Mouse (Mus musculus): ENCODE measurements around the gene Tctn1.

Tctn1 gene

GRCm38 (mm10) chr5:122285767-122286150, 21.5 kb upstream of the Tctn1 start:
- DNase-seq (ENCODE audit: low read depth, low spot score), result peak; percentile 30

- peak; percentile 58 for DNase-seq (ENCODE audit: low read depth, low spot score)
Measured at GRCm38 (mm10) chr5:122285029-122285766, 20.9 kb upstream of the Tctn1 start.

- peak; percentile 92 for DNase-seq (ENCODE audit: low read depth, low spot score)
Measured at GRCm38 (mm10) chr5:122284183-122285028, 20.1 kb upstream of the Tctn1 start, which contains the start of gene Pptc7. Gene Pptc7, plus strand, starts transcription at chr5:122284365.

GRCm38 (mm10) chr5:122283828-122284182, 19.5 kb upstream of the Tctn1 start:
- DNase-seq (ENCODE audit: low read depth, low spot score), result no peak

- DNase-seq (ENCODE audit: low read depth, low spot score), result peak; percentile 24
Measured at GRCm38 (mm10) chr5:122280827-122281462, 16.7 kb upstream of the Tctn1 start.

GRCm38 (mm10) chr5:122280422-122280826, 16.2 kb upstream of the Tctn1 start:
- no peak for DNase-seq (ENCODE audit: low read depth, low spot score)

GRCm38 (mm10) chr5:122279799-122280421, 15.7 kb upstream of the Tctn1 start:
- DNase-seq (ENCODE audit: low read depth, low spot score), result no peak

- no peak for DNase-seq (ENCODE audit: low read depth, low spot score)
Measured at GRCm38 (mm10) chr5:122278946-122279345, 14.7 kb upstream of the Tctn1 start.

GRCm38 (mm10) chr5:122274785-122275184, 10.5 kb upstream of the Tctn1 start:
- DNase-seq (ENCODE audit: low read depth, low spot score), result peak; percentile 100

- no peak for DNase-seq (ENCODE audit: low read depth, low spot score)
Measured at GRCm38 (mm10) chr5:122272821-122273220, 8.6 kb upstream of the Tctn1 start.

- DNase-seq (ENCODE audit: low read depth, low spot score), result peak; percentile 99
Measured at GRCm38 (mm10) chr5:122268858-122269604, 4.8 kb upstream of the Tctn1 start.

GRCm38 (mm10) chr5:122267899-122268298, 3.6 kb upstream of the Tctn1 start:
- peak; percentile 73 for DNase-seq (ENCODE audit: low read depth, low spot score)

GRCm38 (mm10) chr5:122267136-122267535, 2.9 kb upstream of the Tctn1 start:
- DNase-seq (ENCODE audit: low read depth, low spot score), result no peak

GRCm38 (mm10) chr5:122265942-122266341, 1.7 kb upstream of the Tctn1 start:
- DNase-seq (ENCODE audit: low read depth, low spot score), result peak; percentile 26

- peak; percentile 81 for DNase-seq (ENCODE audit: low read depth, low spot score)
Measured at GRCm38 (mm10) chr5:122265187-122265586, 927 bp upstream of the Tctn1 start.

GRCm38 (mm10) chr5:122262104-122262503, 2.2 kb downstream of the Tctn1 start:
- no peak for DNase-seq (ENCODE audit: low read depth, low spot score)

GRCm38 (mm10) chr5:122258027-122258741, 6.1 kb downstream of the Tctn1 start:
- DNase-seq (ENCODE audit: low read depth, low spot score), result no peak

GRCm38 (mm10) chr5:122251895-122252606, 12.2 kb downstream of the Tctn1 start:
- no peak for DNase-seq (ENCODE audit: low read depth, low spot score)

GRCm38 (mm10) chr5:122249281-122249680, 15.0 kb downstream of the Tctn1 start:
- DNase-seq (ENCODE audit: low read depth, low spot score), result no peak

- DNase-seq (ENCODE audit: low read depth, low spot score), result no peak
Measured at GRCm38 (mm10) chr5:122247934-122248333, 16.3 kb downstream of the Tctn1 start.
